Mouse (Mus musculus) ES-E14 (cell line): ENCODE data around the gene Snrpb. TPM values are rescaled to one million over a fixed set of nuclear protein-coding genes. Genes with fewer than 3 reads are reported as not detected.

Source experiments
- DNase-seq: peaks from one replicate; pipeline ENCODE4 v3.0.0-alpha.2; 2013; ENCODE audit warnings: low read depth, low spot score
- H3K27ac ChIP-seq: 2 replicates; pipeline ENCODE4 v1.5.1; 2012; ENCODE audit warnings: low read depth, mild to moderate bottlenecking, low read length, moderate library complexity, mixed read lengths; ENCODE audit not compliant: poor library complexity, insufficient read depth, severe bottlenecking
- H3K36me3 ChIP-seq: 2 replicates; pipeline ENCODE4 v1.6.1; 2012; ENCODE audit warnings: mild to moderate bottlenecking, low read length, moderate library complexity, mixed read lengths; ENCODE audit not compliant: control insufficient read depth, poor library complexity, insufficient read depth, severe bottlenecking
- H3K4me1 ChIP-seq, 2 experiments: fragments of 150-350 bp in 1 of 2; sonication (generic) in 1 of 2; 2 replicates each; pipeline ENCODE4 v1.6.1; 2012; ENCODE audit warnings: low read length in 2 of 2, mild to moderate bottlenecking in 1 of 2, mixed read lengths in 1 of 2; ENCODE audit not compliant: control insufficient read depth in 2 of 2, insufficient read depth in 2 of 2, poor library complexity in 1 of 2
- H3K4me3 ChIP-seq, 2 experiments: fragments of 150-350 bp in 1 of 2; sonication (generic) in 1 of 2; 2 replicates each; pipeline ENCODE4 v1.5.1; 2012; ENCODE audit warnings: low read length in 2 of 2, low read depth in 1 of 2, mild to moderate bottlenecking in 1 of 2, mixed read lengths in 1 of 2; ENCODE audit not compliant: insufficient read depth in 1 of 2, poor library complexity in 1 of 2, severe bottlenecking in 1 of 2
- H3K9ac ChIP-seq: 2 replicates; pipeline ENCODE4 v1.6.1; 2012; ENCODE audit warnings: low read depth, mild to moderate bottlenecking, low read length, mixed read lengths; ENCODE audit not compliant: poor library complexity, insufficient read depth, severe bottlenecking
- H3K9me3 ChIP-seq: fragments of 150-350 bp; sonication (generic); 2 replicates; pipeline ENCODE4 v1.6.1; 2012; ENCODE audit warnings: low read depth, mild to moderate bottlenecking, low read length; ENCODE audit not compliant: control insufficient read depth, insufficient read depth
- CHD2 ChIP-seq: IDR thresholded peaks from 2 replicates; pipeline ENCODE4 v1.6.1; 2014; ENCODE audit warnings: mild to moderate bottlenecking, low read depth, low read length, inconsistent platforms
- HCFC1 ChIP-seq: IDR thresholded peaks from 2 replicates; pipeline ENCODE4 v1.6.1; 2012; ENCODE audit warnings: low read length, inconsistent platforms, borderline replicate concordance; ENCODE audit not compliant: insufficient read depth
- MAFK ChIP-seq: IDR thresholded peaks from 2 replicates; pipeline ENCODE4 v1.6.1; 2014; ENCODE audit warnings: mild to moderate bottlenecking, low read depth, low read length, inconsistent platforms; ENCODE audit not compliant: insufficient read depth
- ZC3H11A ChIP-seq: IDR thresholded peaks from 2 replicates; pipeline ENCODE4 v1.6.1; 2012; ENCODE audit warnings: low read depth, mild to moderate bottlenecking, inconsistent platforms, low read length, borderline replicate concordance
- ZNF384 ChIP-seq: IDR thresholded peaks from 2 replicates; pipeline ENCODE4 v1.6.1; 2012; ENCODE audit warnings: low read depth, low read length, inconsistent platforms
- in situ Hi-C, 2 experiments: fragments of 600-800 bp; cut with MboI; formaldehyde crosslinking; loops; one replicate each; pipeline ENCODE4 v1.15.1; 2025; ENCODE audit warnings: low sequenced_read_pairs in 2 of 2, inconsistent platforms in 1 of 2; ENCODE audit not compliant: unreplicated experiment in 2 of 2
- total RNA-seq: library from RNA; depleted of rRNA; stranded (reverse); fragments of 300-350 nt; gene quantifications from 2 replicates; pipeline ENCODE4 v1.2.3, GENCODE M21; 2012; rRNA removed

Gene Snrpb
- total RNA-seq, 1 experiment = 339 TPM

DNA sequence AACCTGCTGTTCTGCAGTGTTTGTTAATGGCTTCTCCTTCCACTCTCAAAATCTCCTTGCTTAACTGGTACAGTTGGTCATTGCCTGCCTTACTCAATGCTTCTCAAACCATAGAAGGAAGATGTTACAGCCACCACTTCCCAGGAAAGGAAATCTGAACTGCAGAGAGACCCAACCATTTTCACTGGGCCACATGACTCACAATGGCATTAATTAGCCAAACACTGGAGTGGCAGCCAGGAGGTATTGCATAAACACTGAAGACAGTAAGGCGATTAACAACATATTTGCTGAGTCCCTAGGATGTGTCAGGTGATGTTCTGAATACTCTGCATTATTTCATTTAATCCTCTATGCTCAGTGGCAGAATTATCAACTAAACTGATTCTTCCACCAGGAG, 53.1 kb downstream of the Snrpb start:
- Histone ChIP-seq H3K9me3 (no peaks in the 10 kb centered on the region), H3K4me3 (no peak overlapping the region), H3K9ac (no peak overlapping the region), H3K4me1 (no peaks in the 10 kb centered on the region), H3K27ac (no peak overlapping the region), H3K36me3 (no peaks in the 10 kb centered on the region)
- in situ Hi-C loops = no loop called here
- DNase-seq = no peak
- no peak for TF ChIP-seq MAFK
- no peak for TF ChIP-seq ZC3H11A
- no peak for TF ChIP-seq CHD2
- no peak for TF ChIP-seq ZNF384
- TF ChIP-seq HCFC1 = no peak

DNA sequence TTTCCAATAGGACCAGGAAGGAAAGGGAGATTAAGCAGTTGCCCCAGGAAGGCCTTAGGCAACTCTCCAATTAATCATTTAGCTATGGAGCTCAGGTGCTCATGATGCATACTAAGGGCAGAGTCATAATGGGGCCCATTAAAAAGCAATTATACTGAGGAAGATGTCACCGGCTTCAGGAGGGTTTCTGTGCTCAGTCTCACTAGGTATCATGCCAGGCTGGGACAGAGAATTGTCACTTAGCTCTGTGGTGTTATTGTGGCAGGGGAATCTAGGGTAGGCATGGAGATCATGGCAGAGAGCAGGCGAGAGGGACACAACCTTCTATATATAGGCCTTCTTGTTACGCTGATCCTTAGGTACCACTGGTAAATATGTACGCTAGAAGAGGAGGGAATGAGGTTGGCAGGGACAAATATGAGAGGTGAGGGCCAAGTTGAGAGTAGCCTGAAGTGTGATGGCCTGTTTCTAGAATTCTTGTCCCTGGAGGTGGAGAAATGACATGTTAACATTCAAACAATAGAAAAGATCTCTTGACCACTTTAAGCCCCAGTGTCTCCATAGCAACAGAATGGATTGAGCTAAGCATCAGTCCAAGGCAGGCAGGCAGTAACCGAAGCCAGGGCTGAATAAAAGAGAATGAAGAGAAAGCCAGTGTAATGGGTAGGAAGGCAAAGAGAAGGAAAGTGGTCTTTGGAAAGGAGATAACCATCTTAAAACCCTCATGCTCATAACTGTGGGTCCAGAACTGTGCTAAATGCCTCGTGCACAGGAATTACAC, 53.7 kb downstream of the Snrpb start:
- no peak overlapping the region for H3K27ac ChIP-seq
- H3K36me3 ChIP-seq = no peaks in the 10 kb centered on the region
- no peak overlapping the region for H3K4me3 ChIP-seq
- in situ Hi-C loops = no loop called here
- H3K9me3 ChIP-seq = no peaks in the 10 kb centered on the region
- H3K4me1 ChIP-seq = no peaks in the 10 kb centered on the region
- no peak overlapping the region for H3K9ac ChIP-seq
- TF ChIP-seq MAFK (no peak), CHD2 (no peak), ZC3H11A (no peak), ZNF384 (no peak), HCFC1 (no peak)
- DNase-seq = no peak

Other genes with a start within 250 kb of the Snrpb start
- 2.4 and 3.1 TPM in 2 replicates for gene Tgm3, start 167.1 kb downstream of the Snrpb start, total RNA-seq
- gene Tgm6, start 67.0 kb downstream of the Snrpb start, total RNA-seq = not detected in 2 replicates
- gene Tmc2, start 15.8 kb upstream of the Snrpb start, total RNA-seq = 0.09 and 0.16 TPM in 2 replicates
- 1,148 and 1,555 TPM in 2 replicates for gene Nop56, start 95.0 kb upstream of the Snrpb start, total RNA-seq
- gene Idh3b, start 105.1 kb upstream of the Snrpb start, total RNA-seq = 100 and 129 TPM in 2 replicates
- 0.58 and 0.62 TPM in 2 replicates for gene Ebf4, start 115.8 kb upstream of the Snrpb start, total RNA-seq
- gene Cpxm1, start 218.2 kb upstream of the Snrpb start, total RNA-seq = 52.2 and 61.2 TPM in 2 replicates
- not detected in 2 replicates for gene Gm28372, start 225.8 kb upstream of the Snrpb start, total RNA-seq
- gene 1700020A23Rik, start 225.9 kb upstream of the Snrpb start, total RNA-seq = not detected in 2 replicates
- gene Tmem239, start 227.1 kb upstream of the Snrpb start, total RNA-seq = not detected in 2 replicates
- 111 and 164 TPM in 2 replicates for gene Vps16, start 244.9 kb upstream of the Snrpb start, total RNA-seq
- 13.1 and 14.4 TPM in 2 replicates for gene Pced1a, start 245.3 kb upstream of the Snrpb start, total RNA-seq